In genomic region chr6:84196511-84196910, GRCm38 (mm10) we compare ENCODE assay signal across 16 mouse cellular contexts.
"Had no signal": no experiment of that assay in that cellular context is flagged by ENCODE, and none has a peak within 500 bp of the region (broad histone marks: within the 10 kb centered on the region; RNA-seq: fewer than 3 reads in every experiment).

No protein-coding gene starts in this region.

- H3K36me3 ChIP-seq: intestine, embryonic 15.5 days; lung, embryonic 15.5 days; midbrain, embryonic 10.5 days; neural tube, embryonic 13.5 days; stomach, embryonic 15.5 days had no signal

- H3K4me1 ChIP-seq: intestine, embryonic 15.5 days; lung, embryonic 15.5 days; stomach, embryonic 15.5 days had no signal

- H3K27me3 ChIP-seq: intestine, embryonic 15.5 days; lung, embryonic 15.5 days; neural tube, embryonic 13.5 days; stomach, embryonic 15.5 days had no signal

- H3K27ac ChIP-seq: intestine, embryonic 15.5 days; lung, embryonic 15.5 days; macrophage; midbrain, embryonic 10.5 days; neural tube, embryonic 13.5 days; stomach, embryonic 15.5 days had no signal

- DNase-seq: kidney, adult 18-20 months; kidney, postnatal 25 days; layer of hippocampus, adult 9-11 months; layer of hippocampus, postnatal 36 days; lung, postnatal 14 days; midbrain, embryonic 14.5 days; retina, postnatal 1 day; right cerebral cortex, postnatal 4 days; spleen, adult 18-20 months had no signal

- H3K9me3 ChIP-seq: intestine, embryonic 15.5 days; lung, embryonic 15.5 days; midbrain, embryonic 10.5 days; neural tube, embryonic 13.5 days; stomach, embryonic 15.5 days had no signal

- H3K4me3 ChIP-seq: intestine, embryonic 15.5 days; lung, embryonic 15.5 days; midbrain, embryonic 10.5 days; myocyte; neural tube, embryonic 13.5 days; stomach, embryonic 15.5 days had no signal

- ATAC-seq: intestine, embryonic 15.5 days had no signal
